Mouse (Mus musculus): Measurements from ENCODE around the gene Gpatch1. TPM values are rescaled to one million over a fixed set of nuclear protein-coding genes. Genes with fewer than 3 reads are reported as not detected.
A peak's percentile ranks its signal among the peaks of the same experiment; 100 is the strongest.

Gene Gpatch1
- total RNA-seq (2017) = 17.3 and 20.3 TPM in 2 replicates

DNA sequence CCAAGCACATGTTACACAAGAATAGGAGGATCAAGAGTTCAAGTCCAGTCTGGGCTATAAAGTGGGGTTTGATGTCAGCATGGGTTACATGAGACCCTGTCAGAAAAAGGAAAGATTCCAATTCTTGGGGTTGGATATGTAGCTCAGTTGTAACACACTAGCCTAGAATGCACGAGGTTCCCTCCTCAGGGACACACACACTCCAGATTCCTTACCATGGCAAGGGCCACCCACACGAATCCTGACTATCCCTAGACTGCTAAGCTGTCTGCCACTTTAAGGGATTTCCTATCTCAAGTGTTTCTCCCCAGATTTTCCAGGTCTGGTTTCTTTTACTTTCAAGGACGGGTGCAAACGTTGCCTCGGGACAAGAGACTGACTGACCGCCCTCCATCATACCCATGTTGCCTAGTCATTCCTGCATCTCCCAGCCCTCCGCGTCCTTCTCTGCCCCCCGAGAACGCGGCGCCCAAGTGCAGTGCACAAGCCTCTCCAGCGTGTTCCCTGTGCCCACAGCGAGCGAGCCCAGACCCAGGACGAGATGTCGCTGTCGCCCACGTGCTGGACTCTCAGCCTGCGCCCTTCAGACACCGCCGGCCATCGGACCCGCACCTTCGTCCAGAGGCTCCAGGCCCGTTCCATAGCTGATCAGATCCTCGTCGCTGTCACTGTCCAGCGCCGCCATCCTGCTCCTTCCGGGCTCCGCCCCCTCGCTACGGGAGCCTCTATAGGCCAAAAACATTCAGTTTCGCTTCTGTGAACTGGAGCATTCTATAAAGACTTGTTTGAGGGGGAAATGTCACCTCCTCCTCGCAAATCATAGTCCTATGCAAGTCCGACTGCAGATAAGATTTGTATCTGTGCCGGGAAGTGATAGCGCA lies at the start of gene Gpatch1:
TSS of gene Gpatch1 (minus strand) at position 712 of the 881 bp plus-strand sequence.
- ATAC-seq (replicated peaks in 1 of 2; ENCODE audit: insufficient read depth in 1 of 2, low FRiP score in 2 of 2, low TSS enrichment in 1 of 2, low read depth in 1 of 2, poor library complexity in 2 of 2, severe bottlenecking in 2 of 2) = peak; percentile 89 to 92

DNA sequence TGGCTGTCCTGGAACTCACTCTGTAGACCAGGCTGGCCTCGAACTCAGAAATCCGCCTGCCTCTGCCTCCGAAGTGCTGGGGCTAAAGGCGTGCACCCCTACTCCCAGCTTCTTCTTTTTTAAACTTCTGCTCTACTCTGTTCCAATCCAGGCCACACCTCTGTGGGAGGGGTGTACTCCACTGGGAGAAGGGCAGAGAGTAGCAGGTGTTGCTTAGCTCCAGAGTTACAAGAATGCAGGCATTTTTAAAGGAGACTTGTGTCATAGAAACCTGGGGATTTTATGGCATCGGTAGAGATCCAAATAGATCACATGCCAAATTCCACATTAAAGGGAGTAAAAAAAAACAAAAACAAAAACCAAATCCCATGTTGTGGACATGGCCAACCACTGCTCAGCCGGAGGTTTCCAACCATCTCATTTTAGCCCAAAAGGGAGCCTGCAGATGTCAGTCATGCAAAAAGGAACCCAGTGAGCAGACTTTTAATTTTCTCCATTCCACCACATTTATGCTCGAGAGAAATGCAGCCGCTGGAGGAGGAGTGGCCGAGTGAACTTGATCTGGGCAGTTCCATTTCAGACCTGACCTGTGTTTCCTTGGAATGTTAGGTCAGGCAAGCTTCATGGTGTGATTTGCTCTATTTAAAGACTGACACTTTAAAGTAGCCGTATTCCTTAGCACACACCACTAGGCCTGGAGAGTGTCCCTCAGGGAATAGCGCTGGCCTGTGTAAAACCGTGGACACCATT lies 47.1 kb upstream of the Gpatch1 start:
- ATAC-seq (replicated peaks in 1 of 2; ENCODE audit: insufficient read depth in 1 of 2, low FRiP score in 2 of 2, low TSS enrichment in 1 of 2, low read depth in 1 of 2, poor library complexity in 2 of 2, severe bottlenecking in 2 of 2) = no peak

DNA sequence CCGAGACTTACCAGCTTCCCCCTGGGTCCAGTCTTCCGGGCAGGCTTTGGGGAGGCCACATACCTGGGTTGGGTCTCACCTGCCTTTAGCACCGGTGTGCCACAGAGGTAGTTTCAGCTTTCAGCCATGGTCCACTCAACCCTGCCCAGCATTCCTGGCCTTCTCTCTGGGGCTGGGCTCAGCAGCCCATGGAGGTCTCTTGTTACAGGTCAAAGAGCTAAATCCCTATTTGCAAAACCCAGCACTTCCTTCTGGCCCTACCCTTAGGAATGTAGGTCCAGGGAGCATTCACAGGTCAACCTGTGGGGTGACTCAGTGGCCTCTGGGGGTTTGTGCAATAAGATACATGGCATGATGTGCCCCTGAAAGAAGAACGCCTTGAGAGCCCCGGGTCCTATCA lies 44.6 kb upstream of the Gpatch1 start:
- no peak for ATAC-seq (replicated peaks in 1 of 2; ENCODE audit: insufficient read depth in 1 of 2, low FRiP score in 2 of 2, low TSS enrichment in 1 of 2, low read depth in 1 of 2, poor library complexity in 2 of 2, severe bottlenecking in 2 of 2)

DNA sequence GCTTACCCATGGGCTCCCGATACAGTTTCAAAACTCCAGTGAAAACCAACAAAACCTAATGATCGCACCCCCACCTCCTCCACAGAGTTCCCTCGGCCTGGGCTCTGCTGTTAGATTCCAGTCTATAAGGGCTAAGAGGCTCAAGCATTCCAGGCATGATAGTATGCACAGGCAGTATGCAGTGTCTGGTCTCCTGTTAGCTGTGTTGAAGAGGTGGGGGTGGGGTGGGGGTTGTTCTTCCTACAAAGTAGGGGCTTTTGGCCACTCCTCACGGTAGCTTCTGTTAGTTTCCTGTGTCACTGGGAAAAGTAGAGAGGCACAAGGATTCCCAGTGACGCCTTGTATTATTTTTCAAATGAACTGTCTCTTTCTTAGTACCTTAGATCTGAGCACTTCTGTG lies 44.0 kb upstream of the Gpatch1 start:
- no peak for ATAC-seq (replicated peaks in 1 of 2; ENCODE audit: insufficient read depth in 1 of 2, low FRiP score in 2 of 2, low TSS enrichment in 1 of 2, low read depth in 1 of 2, poor library complexity in 2 of 2, severe bottlenecking in 2 of 2)

DNA sequence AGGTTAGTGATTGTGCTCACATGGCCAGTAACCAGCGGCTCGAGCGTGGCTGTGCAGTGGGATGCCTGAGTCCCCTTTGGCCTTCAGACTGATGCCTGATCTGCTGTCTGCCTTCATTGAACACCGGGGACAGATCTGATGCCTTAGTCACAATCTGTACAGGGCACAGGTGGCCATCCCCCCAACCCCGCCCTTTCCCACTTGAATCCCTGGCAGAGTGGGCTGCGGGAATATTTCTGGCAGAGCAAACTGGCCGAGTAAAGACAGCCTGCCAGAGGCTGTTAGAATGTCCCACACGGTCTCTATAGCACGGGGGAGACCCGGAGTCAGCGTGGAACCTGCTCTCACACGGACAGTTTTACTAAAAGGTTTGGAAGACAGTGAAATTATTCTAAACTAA lies 39.4 kb upstream of the Gpatch1 start:
- ATAC-seq (replicated peaks in 1 of 2; ENCODE audit: insufficient read depth in 1 of 2, low FRiP score in 2 of 2, low TSS enrichment in 1 of 2, low read depth in 1 of 2, poor library complexity in 2 of 2, severe bottlenecking in 2 of 2) = no peak

DNA sequence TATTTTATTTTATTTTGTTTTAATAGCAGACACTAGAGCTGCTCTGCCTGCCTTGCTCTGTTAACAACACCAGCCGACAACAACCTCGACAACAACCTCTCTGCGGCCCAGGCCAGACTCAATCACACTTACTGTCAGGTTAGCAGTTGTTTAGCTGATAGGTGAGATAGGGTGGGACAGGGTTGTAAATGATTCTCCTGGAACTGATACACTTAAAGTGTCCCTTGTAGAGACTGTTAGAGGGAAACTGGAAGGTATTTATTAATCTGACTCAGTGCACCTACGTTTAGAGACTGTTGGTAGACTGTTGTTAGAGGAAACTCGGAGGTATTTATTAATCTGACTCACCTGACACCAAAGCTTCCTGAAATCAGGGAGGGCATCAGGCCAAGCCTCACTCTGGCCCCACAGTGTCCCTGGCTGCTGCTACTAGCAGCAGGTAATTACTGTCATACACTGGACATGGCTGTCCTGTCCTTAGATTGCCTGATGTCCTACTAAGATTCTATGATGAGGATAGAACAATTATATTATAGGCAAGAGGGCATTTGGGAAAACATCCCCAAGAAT lies 37.1 kb upstream of the Gpatch1 start:
- no peak for ATAC-seq (replicated peaks in 1 of 2; ENCODE audit: insufficient read depth in 1 of 2, low FRiP score in 2 of 2, low TSS enrichment in 1 of 2, low read depth in 1 of 2, poor library complexity in 2 of 2, severe bottlenecking in 2 of 2)

DNA sequence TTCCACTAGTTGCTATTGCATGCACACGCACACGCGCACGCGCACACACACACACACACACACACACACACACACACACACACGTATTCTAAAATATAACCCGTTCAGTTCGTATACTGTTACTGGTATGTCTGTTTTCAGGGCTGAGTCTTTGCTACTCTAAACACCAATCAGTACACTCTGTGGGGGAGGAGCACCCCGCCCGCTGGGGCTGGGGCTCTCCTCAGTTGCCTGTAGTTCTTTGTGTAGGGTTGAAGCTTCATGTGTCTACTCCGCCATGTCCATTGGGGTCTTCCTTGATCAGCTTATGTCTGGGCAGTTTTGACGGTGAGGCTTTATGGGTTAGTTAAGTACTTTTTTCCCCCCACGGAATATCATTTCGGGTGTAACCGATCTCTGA lies 35.1 kb upstream of the Gpatch1 start:
- ATAC-seq (replicated peaks in 1 of 2; ENCODE audit: insufficient read depth in 1 of 2, low FRiP score in 2 of 2, low TSS enrichment in 1 of 2, low read depth in 1 of 2, poor library complexity in 2 of 2, severe bottlenecking in 2 of 2) = no peak

DNA sequence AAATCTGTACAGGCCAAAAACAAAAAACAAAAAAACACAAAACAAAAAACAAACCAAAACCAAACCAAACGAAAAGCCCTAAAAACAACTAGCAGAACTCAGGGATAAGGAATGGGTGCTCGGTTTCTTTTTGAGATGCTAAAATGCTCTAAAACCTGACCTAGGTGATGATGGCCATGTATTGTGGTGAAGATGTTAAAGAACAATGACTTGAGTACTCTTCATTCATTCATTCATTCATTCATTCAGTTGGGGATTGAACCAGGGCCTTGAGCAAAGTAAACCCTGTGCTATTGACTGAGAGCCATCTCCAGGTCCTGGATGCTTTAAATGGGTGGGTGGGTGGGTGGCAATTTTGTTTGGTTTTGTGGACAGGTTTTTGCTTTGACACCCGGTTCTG lies 32.9 kb upstream of the Gpatch1 start:
- ATAC-seq (replicated peaks in 1 of 2; ENCODE audit: insufficient read depth in 1 of 2, low FRiP score in 2 of 2, low TSS enrichment in 1 of 2, low read depth in 1 of 2, poor library complexity in 2 of 2, severe bottlenecking in 2 of 2) = no peak

DNA sequence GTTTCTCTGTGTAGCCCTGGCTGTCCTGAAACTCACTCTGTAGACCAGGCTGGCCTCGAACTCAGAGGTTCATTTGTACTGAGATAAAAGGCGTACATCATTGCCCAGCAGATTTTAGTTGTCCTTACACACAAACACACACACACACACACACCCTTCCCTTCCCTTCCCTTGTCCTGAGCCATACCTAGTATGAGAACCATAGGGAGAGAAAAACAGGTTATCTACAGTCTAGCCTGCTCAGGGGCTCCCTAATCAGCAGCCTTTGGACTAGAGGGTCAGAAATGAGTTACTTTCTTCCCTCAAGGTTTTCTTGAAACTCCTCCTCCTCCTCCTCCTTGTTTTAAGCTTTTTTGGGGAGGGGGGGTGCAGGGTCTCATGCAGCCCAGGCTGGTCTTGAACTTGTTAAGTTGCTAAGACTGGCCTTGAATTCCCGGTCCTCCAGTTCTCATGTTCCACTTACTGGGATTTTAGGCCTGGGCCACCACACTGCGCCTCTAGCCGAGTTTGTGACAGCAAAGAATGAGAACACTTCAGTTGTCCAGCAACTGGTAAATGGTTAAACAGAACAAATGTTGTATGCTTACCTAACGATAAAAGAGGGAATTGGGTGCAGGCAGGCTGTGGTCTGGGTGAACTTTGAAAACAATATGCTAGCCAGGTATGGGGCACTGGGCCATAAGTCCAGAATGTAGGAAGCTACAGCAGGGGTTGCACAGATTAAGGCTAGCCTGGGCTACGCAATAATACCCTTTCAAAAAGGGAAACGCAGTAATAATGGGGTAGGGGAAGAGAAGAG lies 31.8 kb upstream of the Gpatch1 start:
- ATAC-seq (replicated peaks in 1 of 2; ENCODE audit: insufficient read depth in 1 of 2, low FRiP score in 2 of 2, low TSS enrichment in 1 of 2, low read depth in 1 of 2, poor library complexity in 2 of 2, severe bottlenecking in 2 of 2) = no peak

DNA sequence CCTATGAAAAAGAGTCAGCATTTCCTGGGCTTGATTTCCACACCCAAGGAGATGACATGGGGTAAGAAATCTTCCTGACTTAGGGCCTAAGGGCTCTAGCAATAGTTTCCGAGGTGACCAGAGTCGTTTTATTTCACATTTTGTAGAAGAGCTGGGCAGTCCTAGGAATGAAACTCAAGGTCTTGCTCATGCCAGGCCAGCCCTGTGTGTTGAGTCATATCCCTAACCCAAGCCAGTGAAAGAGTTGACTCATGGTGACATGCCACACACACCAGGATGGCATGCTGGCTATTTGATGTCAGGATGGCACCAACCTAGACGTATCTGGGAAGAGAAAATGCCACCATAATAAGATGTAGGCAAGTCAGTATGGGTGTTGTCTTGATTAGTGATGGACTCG lies 30.8 kb upstream of the Gpatch1 start:
- ATAC-seq (replicated peaks in 1 of 2; ENCODE audit: insufficient read depth in 1 of 2, low FRiP score in 2 of 2, low TSS enrichment in 1 of 2, low read depth in 1 of 2, poor library complexity in 2 of 2, severe bottlenecking in 2 of 2) = no peak; a peak in 1 of 4 replicates

DNA sequence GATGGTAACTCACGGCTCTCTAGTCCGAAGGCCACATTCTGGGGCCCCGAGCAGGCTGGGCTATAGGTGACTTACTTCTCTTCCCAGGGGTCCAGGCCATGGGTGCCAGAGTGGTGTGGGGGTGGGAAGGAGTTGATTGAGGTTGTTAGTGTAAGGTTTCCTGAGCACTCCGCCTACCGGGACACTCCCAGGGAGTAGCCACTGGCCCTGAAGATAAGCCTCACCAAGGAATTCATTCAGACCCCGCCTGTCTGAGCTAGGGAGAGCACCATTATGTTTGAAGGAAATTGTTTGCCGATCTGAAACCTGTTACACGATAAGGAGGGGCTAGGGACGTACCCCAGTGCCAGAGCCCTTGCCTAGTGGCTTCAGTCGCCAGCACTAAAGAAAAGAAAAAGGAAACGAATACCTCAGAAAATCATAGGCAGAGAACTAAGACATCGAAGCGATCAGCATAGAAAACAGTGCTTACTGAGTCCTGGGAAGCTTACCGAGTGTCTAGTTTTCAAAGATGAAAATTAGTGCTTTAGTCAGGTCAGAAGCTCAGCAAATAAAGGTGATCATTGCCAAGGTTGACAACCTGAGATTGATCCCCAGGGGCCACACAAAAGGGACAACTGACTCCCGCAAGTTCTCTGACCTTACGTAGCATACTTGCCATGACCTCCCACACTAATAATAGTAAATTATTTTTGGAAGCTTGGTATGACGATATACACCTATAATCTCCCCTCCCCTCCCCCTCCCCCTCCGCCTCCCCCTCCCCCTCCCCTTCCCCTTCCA lies 29.9 kb upstream of the Gpatch1 start:
- ATAC-seq (replicated peaks in 1 of 2; ENCODE audit: insufficient read depth in 1 of 2, low FRiP score in 2 of 2, low TSS enrichment in 1 of 2, low read depth in 1 of 2, poor library complexity in 2 of 2, severe bottlenecking in 2 of 2) = no peak

DNA sequence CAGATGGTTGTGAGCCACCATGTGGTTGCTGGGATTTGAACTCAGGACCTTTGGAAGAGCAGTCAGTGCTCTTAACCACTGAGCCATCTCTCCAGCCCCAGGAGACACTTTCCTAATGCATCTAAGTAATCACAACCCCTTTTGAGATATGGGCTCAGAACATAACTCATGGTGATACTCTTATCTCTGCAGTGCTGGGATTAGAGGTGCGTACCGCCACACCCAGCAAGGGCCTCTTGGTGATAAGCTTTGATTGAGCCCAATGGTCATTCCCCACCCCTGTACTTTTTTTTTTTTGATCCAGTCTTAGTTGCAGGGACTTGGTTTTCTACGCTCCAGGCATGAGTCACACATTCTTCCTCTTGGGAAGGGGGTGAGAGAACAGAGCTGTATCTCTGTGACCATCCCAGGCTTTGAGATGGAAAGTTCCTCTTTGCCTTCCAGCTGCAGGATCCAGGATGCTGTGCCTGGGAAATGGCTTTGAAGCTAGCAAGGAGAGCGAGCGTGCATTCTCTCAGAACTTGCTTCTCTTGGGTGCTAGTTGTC lies 26.6 kb upstream of the Gpatch1 start:
- ATAC-seq (replicated peaks in 1 of 2; ENCODE audit: insufficient read depth in 1 of 2, low FRiP score in 2 of 2, low TSS enrichment in 1 of 2, low read depth in 1 of 2, poor library complexity in 2 of 2, severe bottlenecking in 2 of 2) = no peak

DNA sequence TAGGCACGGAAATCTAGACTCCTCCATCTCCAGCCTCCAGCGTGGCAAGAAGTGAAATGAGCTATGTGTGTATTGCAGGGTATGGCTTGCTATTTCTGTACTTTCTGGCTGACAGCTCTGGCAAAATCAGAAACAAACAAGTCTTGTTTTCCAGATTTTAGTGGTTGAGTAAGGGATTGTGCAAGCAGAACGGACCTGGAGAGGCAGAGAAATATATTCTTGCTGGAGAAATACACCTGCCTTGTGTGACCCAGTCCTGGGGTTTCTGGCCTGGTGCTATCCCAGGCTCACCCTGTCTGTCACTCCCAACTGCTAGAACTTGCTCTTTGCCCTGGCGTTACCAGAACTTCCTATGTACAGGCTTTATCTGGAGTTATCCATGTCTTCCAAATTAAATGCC lies 24.3 kb upstream of the Gpatch1 start:
- ATAC-seq (replicated peaks in 1 of 2; ENCODE audit: insufficient read depth in 1 of 2, low FRiP score in 2 of 2, low TSS enrichment in 1 of 2, low read depth in 1 of 2, poor library complexity in 2 of 2, severe bottlenecking in 2 of 2) = no peak

DNA sequence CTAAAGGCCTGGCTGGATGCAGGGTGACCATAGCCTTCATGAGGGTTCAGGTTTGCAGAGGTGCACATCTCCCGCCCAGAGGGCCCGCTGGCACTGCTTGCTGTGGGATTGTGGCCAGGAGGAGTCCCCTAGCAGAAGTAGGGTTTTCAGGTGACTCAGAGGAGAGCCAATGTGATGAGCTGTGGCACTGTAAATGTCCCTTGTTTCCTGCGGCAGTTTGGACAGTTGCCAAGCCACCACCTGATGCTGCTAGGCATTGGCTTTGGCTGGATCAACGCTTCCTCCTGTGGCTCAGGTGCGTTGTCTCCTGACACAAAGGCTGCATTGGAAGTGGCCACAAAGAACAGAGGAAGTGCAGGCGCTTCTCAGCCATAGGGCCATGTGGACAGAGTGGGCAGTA lies 23.0 kb upstream of the Gpatch1 start:
- ATAC-seq (replicated peaks in 1 of 2; ENCODE audit: insufficient read depth in 1 of 2, low FRiP score in 2 of 2, low TSS enrichment in 1 of 2, low read depth in 1 of 2, poor library complexity in 2 of 2, severe bottlenecking in 2 of 2) = no peak

DNA sequence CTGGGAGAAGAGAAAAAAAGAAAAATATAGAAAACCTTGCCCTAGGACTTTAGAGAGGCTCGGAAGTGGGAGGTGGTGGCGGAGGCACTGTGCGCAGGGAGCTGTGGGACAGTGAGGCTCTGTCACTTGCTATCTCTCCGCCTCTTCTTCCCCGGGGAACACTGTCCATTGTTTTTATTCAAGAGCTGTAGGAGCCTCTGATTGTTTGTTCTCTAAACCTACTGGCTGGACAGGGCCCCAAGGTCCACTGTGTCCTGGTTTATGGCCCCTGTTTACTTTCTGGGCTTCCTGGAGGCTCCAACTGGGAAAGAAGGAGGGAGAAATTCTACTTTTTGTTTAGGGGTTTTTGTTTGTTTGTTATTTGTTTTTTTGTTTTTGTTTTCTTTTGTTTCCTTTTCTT lies 22.0 kb upstream of the Gpatch1 start:
- no peak for ATAC-seq (replicated peaks in 1 of 2; ENCODE audit: insufficient read depth in 1 of 2, low FRiP score in 2 of 2, low TSS enrichment in 1 of 2, low read depth in 1 of 2, poor library complexity in 2 of 2, severe bottlenecking in 2 of 2)

DNA sequence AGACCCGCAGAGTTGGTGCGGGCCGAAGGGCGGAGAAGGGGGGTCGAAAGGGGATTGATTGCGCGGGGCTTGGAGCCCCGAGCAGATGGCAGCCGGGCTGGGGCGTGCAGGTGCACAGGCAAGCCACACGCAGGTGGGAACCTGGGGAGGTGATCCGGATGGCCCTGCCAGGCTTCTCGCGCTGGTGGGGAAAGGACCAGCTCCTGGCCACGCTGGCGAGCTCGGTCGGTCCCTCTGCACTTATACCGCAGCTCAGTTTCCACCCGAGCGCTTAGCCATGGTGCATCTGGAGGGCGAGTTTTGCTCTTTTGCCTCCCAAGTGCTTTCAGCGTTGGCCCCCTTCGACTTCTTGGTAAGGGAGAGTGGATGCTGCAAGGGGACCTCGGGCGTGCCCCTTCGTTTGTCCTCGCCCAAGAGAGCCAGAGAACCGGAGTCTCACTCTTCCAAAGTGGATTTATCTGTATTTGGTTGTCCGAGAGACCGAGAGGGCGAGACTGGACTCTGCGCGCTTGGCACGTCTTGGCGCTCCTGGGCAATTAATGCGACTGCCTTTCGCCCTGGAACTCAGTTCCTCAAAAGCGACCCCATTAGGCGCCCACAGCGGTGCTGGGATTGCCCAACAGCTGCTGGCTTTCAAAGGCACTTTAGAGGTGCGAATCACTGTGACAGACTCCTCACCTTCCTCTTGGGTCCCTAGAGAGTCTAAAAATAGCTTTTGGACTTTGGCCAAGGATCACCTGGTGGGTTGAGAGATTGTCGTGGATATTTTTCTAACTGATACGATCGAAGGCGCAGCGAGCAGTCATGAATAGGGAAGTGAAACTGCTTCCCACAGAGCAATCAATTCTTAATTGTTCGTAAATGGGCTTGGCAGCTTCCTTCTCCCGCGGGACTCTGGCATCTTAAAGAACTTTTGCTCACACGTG lies 16.6 kb upstream of the Gpatch1 start:
- ATAC-seq (replicated peaks in 1 of 2; ENCODE audit: insufficient read depth in 1 of 2, low FRiP score in 2 of 2, low TSS enrichment in 1 of 2, low read depth in 1 of 2, poor library complexity in 2 of 2, severe bottlenecking in 2 of 2) = peak; percentile 23 to 24; a peak in 3 of 4 replicates

All from hematopoietic stem cell, adult 5-6 weeks (primary cell).